Mouse (Mus musculus) midbrain, embryonic 10.5 days (tissue): ENCODE data around the gene Tmem190. TPM values are rescaled to one million over a fixed set of nuclear protein-coding genes. Genes with fewer than 3 reads are reported as not detected.

Experiments
- DNase-seq: peaks from one replicate; pipeline ENCODE4 v3.0.0-alpha.2; 2017; ENCODE audit warnings: low spot score
- H3K27ac ChIP-seq: fragments of 300-500 bp; sonication (generic); replicated peaks from 2 replicates; pipeline ENCODE4 v1.5.1; 2016; ENCODE audit warnings: mild to moderate bottlenecking
- H3K27me3 ChIP-seq: fragments of 300-500 bp; sonication (generic); 2 replicates; pipeline ENCODE4 v1.6.1; 2016; ENCODE audit warnings: low read depth, mild to moderate bottlenecking; ENCODE audit not compliant: poor library complexity, severe bottlenecking
- H3K36me3 ChIP-seq: fragments of 300-500 bp; sonication (generic); 2 replicates; pipeline ENCODE4 v1.6.1; 2016; ENCODE audit warnings: mild to moderate bottlenecking, moderate library complexity
- H3K4me1 ChIP-seq: fragments of 300-500 bp; sonication (generic); 2 replicates; pipeline ENCODE4 v1.6.1; 2016
- H3K4me3 ChIP-seq: fragments of 300-500 bp; sonication (generic); 2 replicates; pipeline ENCODE4 v1.5.1; 2016; ENCODE audit warnings: mild to moderate bottlenecking, moderate library complexity
- H3K9me3 ChIP-seq: fragments of 300-500 bp; sonication (generic); replicated peaks from 2 replicates; pipeline ENCODE4 v1.6.1; 2016; ENCODE audit warnings: mild to moderate bottlenecking
- WGBS: fragments of 180-500 bp; shearing (Covaris S2); methylation state at CpG from one replicate; pipeline ENCODE4 v1.1.7; 2016; 5-methylcytosine and 5-hydroxymethylcytosine counted together
- polyA plus RNA-seq: library from polyadenylated mRNA; unstranded; fragments of >200 nt; fragmentation: Nextera tagmentation; extraction: Ambion mirVana; gene quantifications from 2 replicates; pipeline ENCODE4 v1.2.1, GENCODE M21; 2016

The Tmem190 gene
- polyA plus RNA-seq, 1 experiment from 2014 or later, result not detected

GRCm38 (mm10) chr7:4747156-4747899, 35.4 kb upstream of the Tmem190 start:
- Histone ChIP-seq H3K36me3 (peaks cover 44% of the 10 kb centered on the region), H3K4me1 (peaks cover 35% of the 10 kb centered on the region), H3K4me3 (no peak overlapping the region), H3K27me3 (no peaks in the 10 kb centered on the region), H3K9me3 (no peaks in the 10 kb centered on the region), H3K27ac (0 out of 2 replicates have a peak overlapping the region, but pooled peaks have one; percentile 33)
- DNase-seq, result no peak
- 76% methylated on average over 9 of the region's 9 CpGs for WGBS

- WGBS, result 79% methylated on average over 4 of the region's 4 CpGs
- Histone ChIP-seq H3K9me3 (no peaks in the 10 kb centered on the region), H3K36me3 (peaks cover 34% of the 10 kb centered on the region), H3K27ac (no peak overlapping the region), H3K4me3 (no peak overlapping the region), H3K4me1 (peaks cover 35% of the 10 kb centered on the region), H3K27me3 (no peaks in the 10 kb centered on the region)
- DNase-seq, result no peak
These were observed 34.4 kb upstream of the Tmem190 start for GRCm38 (mm10) chr7:4748321-4748720.

GRCm38 (mm10) chr7:4749169-4749568, 33.6 kb upstream of the Tmem190 start:
- no peak for DNase-seq
- Histone ChIP-seq H3K27me3 (peaks cover 6% of the 10 kb centered on the region; the same call in 1 of the 2 replicates), H3K27ac (no peak overlapping the region), H3K36me3 (peaks cover 27% of the 10 kb centered on the region), H3K9me3 (no peaks in the 10 kb centered on the region), H3K4me1 (peaks cover 35% of the 10 kb centered on the region), H3K4me3 (no peak overlapping the region)
- WGBS, result 95% methylated on average over 2 of the region's 2 CpGs

GRCm38 (mm10) chr7:4751971-4752820, 30.5 kb upstream of the Tmem190 start:
- Histone ChIP-seq H3K27me3 (peaks cover 13% of the 10 kb centered on the region; the same call in 1 of the 2 replicates), H3K4me1 (peaks cover 24% of the 10 kb centered on the region), H3K27ac (peak overlapping the region; percentile 82), H3K36me3 (peaks cover under 1% of the 10 kb centered on the region), H3K9me3 (peaks cover 6% of the 10 kb centered on the region), H3K4me3 (peak overlapping the region; percentile 55)
- WGBS, result 2% methylated on average over 30 of the region's 30 CpGs
- peak; percentile 84 for DNase-seq

GRCm38 (mm10) chr7:4752821-4753570, 29.7 kb upstream of the Tmem190 start, which contains the start of gene Cox6b2:
TSS of gene Cox6b2 (minus strand) at chr7:4753094.
- WGBS, result 4% methylated on average over 24 of the region's 24 CpGs
- Histone ChIP-seq H3K4me1 (peaks cover 24% of the 10 kb centered on the region), H3K36me3 (no peaks in the 10 kb centered on the region), H3K27me3 (peaks cover 13% of the 10 kb centered on the region; the same call in 1 of the 2 replicates), H3K4me3 (peak within 1 kb of the TSS; percentile 55), H3K9me3 (peaks cover 6% of the 10 kb centered on the region), H3K27ac (peak within 1 kb of the TSS; percentile 82)
- DNase-seq, result peak; percentile 91

- no peak for DNase-seq
- peaks cover 6% of the 10 kb centered on the region for H3K9me3 ChIP-seq
These were observed 23.1 kb upstream of the Tmem190 start for GRCm38 (mm10) chr7:4759670-4760069.

GRCm38 (mm10) chr7:4764946-4765710, 17.6 kb upstream of the Tmem190 start:
- no peak overlapping the region for H3K4me3 ChIP-seq
- H3K27ac ChIP-seq, result no peak overlapping the region
- 16% methylated on average over 4 of the region's 4 CpGs for WGBS

More at GRCm38 (mm10) chr7:4759670-4760069, 23.1 kb upstream of the Tmem190 start:
- WGBS, result 39% methylated on average over 1 of the region's 1 CpGs
- no peak overlapping the region for H3K4me3 ChIP-seq
- H3K36me3 ChIP-seq, result no peaks in the 10 kb centered on the region
- 0 out of 2 replicates have a peak, but pooled peaks cover 2% of the 10 kb centered on the region for H3K27me3 ChIP-seq
- peaks cover 4% of the 10 kb centered on the region for H3K4me1 ChIP-seq
- no peak overlapping the region for H3K27ac ChIP-seq

GRCm38 (mm10) chr7:4771202-4771601, 11.5 kb upstream of the Tmem190 start, which contains the start of gene Fam71e2:
TSS of gene Fam71e2 (minus strand) at chr7:4771302.
- H3K27ac ChIP-seq, result no peak within 1 kb of the TSS

More at GRCm38 (mm10) chr7:4764946-4765710, 17.6 kb upstream of the Tmem190 start:
- Histone ChIP-seq H3K4me1 (peaks cover 23% of the 10 kb centered on the region), H3K9me3 (no peaks in the 10 kb centered on the region), H3K36me3 (no peaks in the 10 kb centered on the region), H3K27me3 (no peaks in the 10 kb centered on the region)
- no peak for DNase-seq

GRCm38 (mm10) chr7:4776131-4776530, 6.6 kb upstream of the Tmem190 start:
- WGBS, result 59% methylated on average over 10 of the region's 10 CpGs
- peaks cover 30% of the 10 kb centered on the region for H3K4me1 ChIP-seq
- H3K4me3 ChIP-seq, result no peak overlapping the region
- no peak for DNase-seq
- peaks cover 68% of the 10 kb centered on the region for H3K27me3 ChIP-seq
- 0 out of 2 replicates have a peak, but pooled peaks cover 2% of the 10 kb centered on the region for H3K9me3 ChIP-seq
- no peak overlapping the region for H3K27ac ChIP-seq
- H3K36me3 ChIP-seq, result no peaks in the 10 kb centered on the region

More at GRCm38 (mm10) chr7:4771202-4771601, 11.5 kb upstream of the Tmem190 start, which contains the start of gene Fam71e2:
- 87% methylated on average over 4 of the region's 5 CpGs for WGBS
- Histone ChIP-seq H3K36me3 (no peaks in the 10 kb centered on the region), H3K27me3 (peaks cover 23% of the 10 kb centered on the region), H3K4me3 (no peak within 1 kb of the TSS), H3K9me3 (no peaks in the 10 kb centered on the region), H3K4me1 (peaks cover 5% of the 10 kb centered on the region)
- no peak for DNase-seq

- H3K36me3 ChIP-seq, result no peaks in the 10 kb centered on the region
- H3K27ac ChIP-seq, result peak overlapping the region; percentile 38; the same call in 1 of the 2 replicates
- peaks cover 37% of the 10 kb centered on the region for H3K4me1 ChIP-seq
- 0 out of 2 replicates have a peak, but pooled peaks cover 2% of the 10 kb centered on the region for H3K9me3 ChIP-seq
- H3K27me3 ChIP-seq, result peaks cover 72% of the 10 kb centered on the region
- under 1% methylated on average over 56 of the region's 56 CpGs for WGBS
- H3K4me3 ChIP-seq, result peak overlapping the region; percentile 47
- DNase-seq, result peak; percentile 87
These were observed 5.6 kb upstream of the Tmem190 start for GRCm38 (mm10) chr7:4776861-4777830.
